Mouse (Mus musculus) c-Kit-negative CD71-positive TER-119-positive erythroid progenitor cells, embryonic 14.5 days (primary cell): ENCODE measurements around the gene Celsr2.

Experiments used
- DNase-seq: peaks from one replicate; pipeline ENCODE4 v3.0.0-alpha.2; 2013; ENCODE audit warnings: low read depth, low spot score

The Celsr2 gene

DNA sequence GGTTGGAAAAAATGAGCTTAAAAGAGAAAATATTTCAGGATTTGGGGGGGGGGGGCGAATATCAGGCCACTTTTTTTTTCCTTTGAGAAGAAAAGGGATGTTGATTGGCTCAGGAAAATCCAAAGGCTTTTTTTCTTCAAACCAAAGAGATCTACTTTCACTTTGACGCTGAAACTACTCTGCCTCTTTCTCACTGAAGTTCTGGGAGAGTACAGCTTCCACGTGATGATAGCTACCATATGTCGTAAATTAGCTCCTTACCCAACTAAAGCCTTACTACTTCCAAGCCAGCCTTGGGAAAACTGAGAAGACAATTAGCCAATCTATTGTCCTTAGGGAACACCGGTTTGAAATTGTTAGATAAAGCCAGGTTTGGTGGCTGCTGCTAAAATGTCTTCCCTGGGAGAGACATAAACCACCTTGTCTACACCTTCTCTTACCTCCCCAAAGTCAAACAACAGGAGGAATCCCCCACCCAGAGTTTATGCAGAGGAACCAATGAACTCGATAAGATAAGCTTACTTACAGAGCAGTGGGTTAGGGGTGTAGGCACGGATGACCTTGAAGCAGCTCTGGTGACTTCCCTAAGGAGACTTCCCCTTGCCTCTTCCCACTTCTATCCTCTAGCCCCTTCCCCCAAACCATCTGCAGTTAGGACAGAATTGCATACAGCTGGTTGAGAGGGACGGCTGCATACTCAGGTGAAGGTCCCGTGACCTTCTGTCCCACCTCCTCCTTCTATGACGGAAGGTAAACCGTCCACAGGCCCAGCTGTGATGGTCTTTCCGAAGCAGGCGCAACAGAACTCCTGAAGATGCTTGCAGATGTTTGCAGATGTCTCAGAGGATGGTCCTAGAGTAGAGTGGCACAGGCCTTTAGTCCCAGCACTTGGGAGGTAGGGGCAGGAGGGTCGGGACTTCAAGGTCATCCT is 33.1 kb downstream of the Celsr2 start:
- DNase-seq, result no peak

DNA sequence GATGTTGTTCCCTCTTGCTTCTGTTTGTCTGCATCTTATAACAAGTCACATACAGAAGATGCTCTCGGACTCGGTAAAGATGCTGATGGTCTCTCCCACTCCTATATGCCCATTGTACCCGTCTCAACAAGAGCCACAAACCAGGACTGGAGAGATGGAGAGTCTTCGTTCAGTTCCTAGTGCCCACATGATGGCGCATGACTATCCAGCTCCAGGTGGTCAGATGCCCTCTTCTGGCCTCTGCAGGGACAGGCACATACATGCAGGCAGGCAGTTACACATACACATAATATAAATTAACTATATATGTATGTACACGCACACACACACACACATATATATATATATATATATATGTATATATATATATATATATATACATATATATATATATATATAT is 34.7 kb downstream of the Celsr2 start:
- DNase-seq, result no peak

DNA sequence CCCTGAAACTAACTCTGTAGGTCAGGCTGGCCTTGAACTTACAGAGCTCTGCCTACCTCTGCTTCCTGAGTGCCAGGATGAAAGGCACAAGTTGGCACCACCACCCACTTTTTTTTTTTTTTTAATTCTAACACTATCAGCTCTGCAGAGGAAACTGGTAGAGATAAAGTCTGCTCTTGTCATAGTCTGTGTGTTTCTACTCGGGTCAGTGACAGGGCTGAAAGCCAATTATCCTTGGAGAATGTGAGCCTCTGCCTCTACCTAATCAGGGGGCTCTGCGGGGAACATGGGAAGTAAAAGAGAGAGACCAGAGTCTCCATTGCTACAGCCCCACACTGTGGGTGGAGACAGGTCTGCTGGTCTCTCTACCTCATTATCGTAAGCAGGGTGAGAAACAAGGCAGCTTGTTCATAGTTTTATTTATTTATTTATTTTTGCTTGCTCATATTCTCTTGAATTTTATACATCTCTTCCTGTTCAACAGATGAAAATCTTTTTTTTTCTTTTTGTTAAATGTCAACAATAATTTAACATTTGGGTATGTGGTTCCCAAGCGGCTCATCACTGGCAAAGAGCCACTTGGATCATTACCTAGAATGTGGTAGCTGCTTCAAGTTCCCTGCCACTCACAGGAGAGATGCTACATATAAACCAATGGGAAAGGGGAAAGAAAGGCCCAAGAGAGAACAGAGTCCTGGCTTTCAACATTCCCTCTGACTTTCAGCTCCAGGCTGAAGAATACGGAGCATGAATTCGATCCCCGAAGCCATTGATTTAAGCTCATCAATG is 36.3 kb downstream of the Celsr2 start:
- DNase-seq, result no peak

DNA sequence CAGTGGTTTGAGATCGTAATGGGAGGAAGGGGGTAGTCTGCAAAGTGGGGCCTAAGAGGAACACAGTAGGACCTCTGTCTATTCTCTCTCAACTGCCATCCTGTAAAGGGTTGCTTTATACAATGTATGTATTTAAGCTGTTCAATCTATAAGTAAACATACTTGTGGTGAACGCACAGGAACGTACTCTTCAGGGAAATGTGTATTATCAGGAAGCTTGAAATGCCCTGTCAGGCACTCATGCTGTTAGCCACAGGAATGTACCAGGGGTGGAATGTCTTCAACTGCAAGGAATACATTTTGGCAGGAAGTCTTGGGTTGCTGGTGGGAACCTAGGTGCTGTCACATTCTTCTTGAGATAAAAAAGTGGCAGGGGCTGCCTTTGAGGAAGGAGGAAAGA is 42.7 kb downstream of the Celsr2 start:
- no peak for DNase-seq

DNA sequence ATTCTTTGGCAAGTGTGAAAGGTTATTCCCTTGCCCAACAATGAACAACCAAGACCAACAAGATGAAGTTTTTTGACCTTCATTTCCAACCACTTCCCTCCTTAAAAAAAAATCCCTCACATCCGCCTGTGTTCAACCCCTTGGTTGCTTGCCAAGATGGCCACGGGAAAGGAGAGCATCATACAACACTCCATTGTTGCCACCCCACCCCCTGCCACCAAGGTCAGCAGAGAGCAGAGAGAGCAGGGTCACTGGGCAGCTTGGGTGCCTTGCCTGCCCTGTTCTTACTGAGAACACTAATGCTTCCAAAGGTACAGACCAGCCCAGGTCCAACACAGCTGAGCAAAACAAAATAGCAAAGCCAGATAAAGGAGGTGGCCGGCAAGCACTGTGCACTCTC is 43.1 kb downstream of the Celsr2 start:
- DNase-seq, result no peak

DNA sequence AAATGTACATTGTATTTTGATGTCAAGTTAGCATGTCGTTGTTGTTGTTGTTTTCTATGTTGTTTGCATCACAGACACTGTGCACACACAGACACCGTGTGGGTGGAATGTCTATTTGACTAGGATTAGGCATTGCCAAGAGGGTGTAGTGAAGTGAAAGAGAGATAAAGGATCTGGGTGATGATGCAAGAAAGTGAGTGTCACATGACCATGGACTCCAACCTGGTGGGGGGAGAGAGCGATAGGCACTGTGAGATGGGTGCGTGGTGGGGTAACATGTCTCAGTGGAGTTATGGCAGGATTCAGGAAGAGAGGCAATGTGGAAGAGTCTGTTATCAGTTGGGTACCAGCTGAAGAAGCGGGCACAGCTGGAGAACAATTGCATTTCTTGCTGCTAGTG is 46.6 kb downstream of the Celsr2 start:
- DNase-seq, result no peak

DNA sequence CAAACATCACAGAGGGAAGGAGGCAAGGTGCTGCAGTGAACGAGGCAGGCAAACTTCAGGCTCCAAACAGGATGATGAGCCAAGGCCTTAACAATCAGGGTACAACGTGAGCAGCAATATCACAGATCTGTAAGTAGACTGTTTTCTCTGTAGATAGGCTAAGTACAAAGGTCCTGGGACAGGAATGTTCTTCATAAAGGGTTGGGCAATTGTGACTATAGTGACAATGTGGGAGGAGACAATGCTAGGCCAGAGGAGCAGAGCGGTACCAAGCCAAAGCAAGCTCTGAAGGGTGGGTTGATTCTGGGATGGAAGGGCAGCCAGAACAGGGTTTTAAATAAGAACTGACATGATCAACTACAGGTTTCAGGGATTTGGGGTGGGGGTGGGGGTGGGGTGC is 47.5 kb downstream of the Celsr2 start:
- no peak for DNase-seq

DNA sequence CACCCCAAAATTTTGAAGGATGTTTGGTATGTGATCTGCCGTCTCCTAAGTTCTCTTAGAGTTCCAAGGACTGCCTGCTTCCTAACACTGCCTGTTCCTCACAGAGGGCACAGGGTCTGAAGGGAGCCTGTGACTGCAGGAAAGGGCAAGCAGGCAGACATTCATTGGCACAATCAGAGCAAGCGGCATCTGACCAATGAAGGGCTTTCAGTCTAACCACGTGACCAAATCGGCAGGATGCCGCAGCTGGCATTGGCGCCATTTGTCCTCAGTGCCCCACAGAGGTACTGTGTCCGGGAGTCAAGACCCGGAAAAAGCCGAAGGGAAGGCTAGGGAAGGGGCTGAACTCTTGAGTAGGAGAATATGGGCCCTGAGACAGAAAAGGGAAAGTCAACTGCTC is 48.2 kb downstream of the Celsr2 start:
- no peak for DNase-seq

DNA sequence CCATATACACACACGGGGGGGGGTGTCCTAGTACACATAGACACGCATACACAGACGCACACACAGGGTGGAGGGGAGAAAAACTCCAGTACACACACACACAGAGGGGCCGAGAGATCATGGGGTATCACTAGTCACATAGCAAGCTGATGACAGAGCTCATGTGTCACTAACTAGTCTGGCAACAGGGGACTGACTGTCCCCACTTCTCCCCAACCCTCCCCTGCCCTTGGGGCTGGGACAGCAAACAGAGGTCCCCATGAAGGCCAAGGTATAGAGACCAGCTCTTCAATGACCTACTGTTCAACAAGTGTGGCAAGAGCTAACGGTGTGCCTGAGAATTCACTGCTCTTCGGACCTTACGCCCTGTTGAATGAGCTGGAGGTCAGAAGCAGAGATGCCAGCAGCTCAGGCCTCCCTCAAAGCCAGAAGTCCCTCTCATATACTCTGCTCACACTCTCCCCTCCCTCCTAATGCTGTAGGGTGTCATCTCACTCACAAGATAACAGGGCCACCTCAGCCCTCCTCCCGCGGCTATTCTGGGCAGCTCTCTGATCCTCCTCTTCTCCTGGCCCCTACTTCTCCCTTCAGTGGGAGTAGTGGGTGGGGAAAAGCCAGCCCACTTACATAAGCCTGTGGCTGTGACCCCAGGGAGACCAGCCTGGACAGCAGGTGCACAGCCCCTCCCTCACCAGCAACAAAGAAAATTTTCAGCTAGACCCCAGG is 50.9 kb downstream of the Celsr2 start, which contains the start of gene Mybphl:
Mybphl (plus strand) TSS at position 642 of the 726 bp plus-strand sequence.
- DNase-seq, result no peak

DNA sequence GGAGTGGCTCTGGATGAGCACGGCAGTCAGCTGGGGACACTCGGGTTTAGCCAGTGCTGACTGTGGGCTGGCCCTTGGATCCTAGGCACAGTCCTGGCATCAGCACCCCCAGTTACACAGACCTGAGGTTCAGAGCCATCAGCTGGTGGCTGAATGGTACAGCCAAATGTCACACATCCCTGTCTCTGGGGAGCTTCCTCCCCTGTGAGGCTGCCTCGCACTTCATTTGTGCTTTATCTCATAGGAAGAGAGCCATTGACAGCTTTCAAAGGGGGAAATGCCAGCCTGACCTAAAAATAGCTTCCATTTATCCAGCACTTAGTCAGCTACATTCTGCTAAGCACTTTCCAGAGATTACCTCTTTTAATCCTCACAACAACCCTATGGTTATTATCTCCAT is 51.7 kb downstream of the Celsr2 start:
- no peak for DNase-seq

DNA sequence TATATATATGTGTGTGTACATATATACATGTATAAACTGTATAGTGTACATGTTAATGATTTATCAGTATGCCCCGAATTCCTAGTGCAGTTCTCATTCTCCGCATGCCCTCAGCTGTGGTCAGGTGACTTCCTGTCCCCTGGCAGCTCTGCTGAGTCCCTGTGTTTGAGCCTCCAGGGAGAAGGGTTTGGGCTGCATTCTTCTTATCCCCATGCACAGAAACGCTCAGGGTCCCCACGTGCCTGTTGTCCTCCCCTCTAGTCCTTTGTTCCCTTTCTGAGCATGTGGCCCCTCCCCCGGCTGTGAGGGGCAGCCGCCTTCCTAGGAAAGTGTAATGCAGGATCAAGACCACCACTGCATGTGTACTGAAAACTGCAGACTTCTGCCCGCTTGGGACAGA is 54.5 kb downstream of the Celsr2 start:
- DNase-seq, result no peak

DNA sequence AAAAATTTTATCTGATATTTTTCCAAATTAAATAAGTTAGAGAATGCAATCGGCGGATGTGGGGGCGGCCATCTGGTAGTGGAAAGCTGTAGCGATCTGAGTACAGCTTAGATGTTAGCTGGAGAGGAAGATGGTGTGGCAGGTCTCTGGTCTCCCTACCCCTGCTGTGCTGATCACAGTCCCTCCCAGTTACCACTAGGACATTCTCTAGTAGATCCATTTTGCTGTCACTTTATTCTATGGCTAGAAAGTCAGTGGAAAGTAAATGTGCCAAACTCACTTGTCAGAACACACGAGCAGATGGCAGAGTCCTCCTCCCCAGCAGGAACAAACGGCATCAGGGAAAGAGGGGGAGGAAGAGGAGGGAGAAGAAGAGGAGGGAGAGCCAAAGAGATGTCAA is 56.9 kb downstream of the Celsr2 start:
- DNase-seq, result no peak

DNA sequence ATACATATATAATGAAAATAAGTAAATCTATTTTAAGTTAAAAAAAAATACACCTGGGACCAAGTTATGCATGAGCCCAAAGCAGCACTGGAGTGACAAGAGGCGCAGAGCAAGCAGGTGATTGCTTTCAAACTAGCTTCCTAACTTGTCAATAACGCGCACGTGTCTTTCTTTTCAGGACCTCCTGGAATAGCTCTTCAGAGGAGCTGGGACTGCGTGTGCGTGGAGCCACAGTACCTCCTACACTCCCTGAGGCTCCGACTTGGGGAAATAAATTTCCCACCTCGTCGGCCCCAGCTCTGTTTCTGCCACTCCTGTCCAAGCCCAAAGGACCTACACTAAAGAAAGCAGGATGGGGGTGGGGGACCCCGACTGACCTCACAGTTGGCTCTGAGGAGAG is 58.3 kb downstream of the Celsr2 start:
- no peak for DNase-seq

DNA sequence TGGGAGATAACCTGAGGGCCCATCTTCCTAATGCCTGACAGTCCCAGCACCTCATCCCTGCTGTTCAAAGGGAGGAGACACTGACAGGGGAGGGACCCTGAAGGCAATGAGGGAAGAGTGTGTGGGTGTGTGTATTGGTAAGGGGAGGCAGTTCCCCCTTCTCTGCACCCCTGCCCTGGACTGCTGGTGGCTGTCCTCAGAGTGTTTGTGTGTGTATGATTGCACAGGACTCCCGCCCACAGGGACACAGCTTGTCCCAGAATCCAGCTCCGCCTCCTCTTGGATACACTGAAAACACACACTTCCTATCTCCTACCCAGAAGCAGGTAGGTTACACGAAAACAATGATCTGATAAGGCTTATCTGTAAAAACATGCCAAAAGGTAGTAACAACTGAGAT is 60.1 kb downstream of the Celsr2 start:
- DNase-seq, result no peak

DNA sequence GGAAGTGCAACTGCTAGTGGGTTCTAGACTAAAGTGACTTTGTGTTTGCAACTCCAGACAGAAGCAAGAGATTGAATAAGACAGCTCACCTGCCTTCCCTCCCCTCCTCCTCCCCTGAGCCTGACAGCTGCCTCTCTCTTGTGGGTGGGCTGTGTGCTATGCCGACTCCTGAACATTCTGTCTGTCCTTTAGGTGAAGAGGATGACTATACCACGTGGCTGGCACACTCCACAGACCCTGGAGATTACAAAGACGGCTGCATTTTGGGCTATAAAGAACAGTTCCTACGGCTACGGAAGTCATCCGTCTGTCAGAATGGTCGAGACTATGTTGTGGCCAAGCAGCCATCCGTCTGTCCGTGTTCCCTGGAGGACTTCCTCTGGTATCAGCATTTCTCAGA is 67.0 kb downstream of the Celsr2 start:
- DNase-seq, result no peak

DNA sequence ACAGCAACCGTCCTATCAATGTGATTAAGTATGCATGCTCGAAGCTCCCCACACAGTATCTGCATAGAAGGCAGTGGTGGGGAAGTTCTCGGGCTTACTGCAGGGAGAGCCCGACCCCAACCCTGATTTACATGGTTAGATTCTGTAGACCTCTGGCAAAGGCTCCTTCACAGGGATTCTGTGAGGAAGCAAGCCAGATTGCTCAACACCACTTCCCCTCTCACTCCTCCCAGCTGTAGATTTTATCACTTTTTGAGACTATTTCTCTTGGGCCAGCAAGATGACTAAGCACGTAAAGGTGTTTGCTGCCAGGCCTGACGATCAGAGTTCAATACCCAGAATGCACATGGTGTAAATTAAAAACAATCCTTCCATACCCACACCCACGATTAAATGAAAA is 69.5 kb downstream of the Celsr2 start:
- DNase-seq, result no peak

DNA sequence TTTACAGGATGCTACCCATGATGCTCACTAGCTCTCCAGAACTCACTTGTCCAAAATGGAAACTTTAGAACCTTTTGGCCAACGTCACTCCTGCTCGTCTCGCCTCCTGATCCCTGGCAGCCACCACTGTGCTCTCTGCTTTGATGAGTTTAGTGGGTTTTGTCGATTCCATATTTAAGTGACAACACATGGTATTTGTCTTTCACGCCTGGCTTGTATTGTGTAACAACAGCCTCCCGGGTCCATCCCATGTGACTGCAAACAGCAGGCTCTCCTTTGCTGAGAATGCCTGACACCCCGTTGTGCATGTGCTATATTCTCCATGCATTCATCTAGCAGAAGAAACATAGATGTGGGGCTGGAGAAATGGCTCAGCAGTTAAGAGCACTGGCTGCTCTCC is 73.2 kb downstream of the Celsr2 start:
- DNase-seq, result no peak

DNA sequence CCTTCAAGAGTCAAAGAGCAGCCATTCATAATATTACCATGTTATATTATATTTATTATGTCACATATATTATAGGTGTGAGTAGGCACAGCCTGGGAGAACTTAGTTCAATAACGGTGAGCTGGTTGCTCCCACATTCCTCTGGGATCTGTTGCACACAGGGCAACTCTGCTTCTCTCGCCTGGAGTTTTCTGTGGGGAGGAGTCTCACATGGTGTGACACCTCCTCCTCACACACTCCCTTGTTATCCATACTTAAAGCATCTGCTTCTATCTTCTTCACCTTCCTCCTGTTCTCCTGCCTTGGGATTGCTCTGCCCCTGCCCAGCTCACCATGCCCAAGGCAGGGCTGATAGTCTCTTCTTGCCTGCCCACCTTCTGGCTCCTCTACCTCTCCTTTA is 74.3 kb downstream of the Celsr2 start:
- DNase-seq, result no peak
